Mouse (Mus musculus) neural tube, embryonic 10.5 days (tissue): ENCODE results near the gene Hepacam2.
"Not testable (repeated sequence)": the region's sequence is repeated elsewhere in the genome, so short reads cannot be mapped to it uniquely, and the experiment has no call there.

Experiments used
- DNase-seq: peaks from one replicate; pipeline ENCODE4 v3.0.0-alpha.2; 2017; ENCODE audit warnings: low spot score; ENCODE audit errors: extremely low spot score

Gene Hepacam2

DNA sequence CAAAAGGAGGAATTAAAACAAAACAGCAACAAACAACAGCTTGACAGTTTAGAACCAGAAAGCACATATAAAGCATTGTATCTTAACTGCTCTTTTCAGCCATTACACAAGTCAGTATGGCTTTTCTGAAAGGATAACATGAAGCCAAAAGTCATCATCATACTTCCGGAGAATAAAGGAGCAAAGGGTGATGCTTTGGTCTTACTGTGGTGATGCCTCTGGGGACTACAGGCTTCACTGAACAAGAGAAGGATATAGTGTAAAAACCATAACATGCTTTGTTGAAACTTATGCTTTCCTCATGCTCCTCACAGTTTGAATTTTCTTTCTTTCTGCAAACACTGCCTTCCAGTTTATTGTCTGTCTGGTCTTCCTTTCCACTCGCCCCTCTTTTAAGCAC, 34.5 kb downstream of the Hepacam2 start:
- no peak for DNase-seq

DNA sequence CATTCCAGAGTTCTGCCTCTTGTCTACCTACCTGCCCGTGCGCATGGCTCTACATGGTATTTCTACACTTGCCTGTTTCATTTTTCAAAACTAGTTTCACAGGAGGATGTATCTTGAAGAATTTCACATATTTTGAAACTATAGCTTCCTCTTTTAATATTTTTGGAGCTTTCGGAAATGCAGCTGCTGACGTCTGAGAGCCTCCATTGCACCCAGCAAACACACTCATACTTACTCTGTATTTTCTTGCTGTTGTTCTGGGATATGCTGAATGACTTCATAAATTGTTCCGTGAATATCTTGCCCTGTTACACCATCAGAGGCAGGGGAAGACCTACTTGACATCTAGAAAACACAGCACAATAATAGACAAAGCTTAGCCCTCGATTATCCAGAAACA, 35.1 kb downstream of the Hepacam2 start:
- no peak for DNase-seq

DNA sequence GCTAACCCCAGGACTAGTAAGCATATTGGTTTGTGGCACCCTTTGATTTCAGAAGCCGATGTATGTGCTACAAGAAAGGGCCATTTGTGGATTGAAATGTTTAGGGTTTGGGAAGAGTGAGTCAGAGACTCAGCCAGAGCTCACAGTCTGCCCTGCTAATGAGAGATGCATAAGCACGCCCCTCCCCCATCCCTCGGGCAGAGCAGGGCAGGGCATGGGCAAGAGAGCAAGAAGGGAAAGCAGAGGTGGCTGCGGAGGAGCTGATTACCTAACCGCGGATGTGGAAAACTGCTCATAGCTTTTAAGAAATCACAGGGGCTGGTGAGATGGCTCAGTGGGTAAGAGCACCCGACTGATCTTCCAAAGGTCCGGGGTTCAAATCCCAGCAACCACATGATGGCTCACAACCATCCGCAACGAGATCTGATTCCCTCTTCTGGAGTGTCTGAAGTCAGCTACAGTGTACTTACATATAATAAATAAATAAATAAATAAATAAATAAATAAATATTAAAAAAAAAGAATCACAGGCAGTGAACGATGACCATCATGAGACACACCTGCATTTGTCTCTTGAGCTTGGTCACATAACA, 42.1 kb downstream of the Hepacam2 start:
- no peak for DNase-seq

DNA sequence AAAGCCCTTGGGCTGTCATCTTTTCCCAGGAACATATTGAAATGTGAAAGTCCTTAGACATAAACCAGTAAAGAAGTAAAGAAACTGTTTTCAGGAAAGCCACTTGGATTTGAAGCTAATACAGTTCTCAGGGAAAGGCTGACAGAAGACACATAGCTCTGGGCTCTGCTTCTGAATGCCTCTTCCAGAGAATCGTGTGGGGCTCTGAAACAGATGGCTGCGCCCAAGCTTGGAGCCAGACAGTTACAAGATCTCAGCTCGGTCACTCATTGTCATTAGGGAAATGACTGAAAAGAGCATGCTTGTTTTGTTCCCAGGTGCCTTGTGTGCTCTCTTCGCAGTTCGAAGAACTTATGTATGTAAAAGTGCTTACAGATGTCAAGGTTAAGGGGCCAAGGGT, 43.7 kb downstream of the Hepacam2 start:
- DNase-seq: no peak

DNA sequence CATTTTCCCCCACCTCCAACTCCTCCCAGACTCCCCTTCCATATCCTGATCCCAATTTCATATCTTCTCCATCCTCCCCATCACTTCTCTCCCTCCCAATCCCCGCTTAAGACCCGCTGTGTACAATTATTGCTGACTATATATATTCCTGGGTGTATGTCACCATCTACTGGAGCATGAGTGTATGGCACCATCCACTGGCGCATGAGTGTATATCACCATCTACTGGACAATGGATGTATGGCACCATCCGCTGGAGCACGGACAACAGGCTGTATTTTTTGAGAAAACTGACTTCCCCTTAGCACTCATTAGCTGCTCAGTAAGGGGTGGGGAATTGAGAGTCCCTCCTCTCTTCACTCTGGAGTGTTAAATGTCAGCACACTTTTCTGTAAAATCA, 50.7 kb downstream of the Hepacam2 start:
- DNase-seq: peak; percentile 60

DNA sequence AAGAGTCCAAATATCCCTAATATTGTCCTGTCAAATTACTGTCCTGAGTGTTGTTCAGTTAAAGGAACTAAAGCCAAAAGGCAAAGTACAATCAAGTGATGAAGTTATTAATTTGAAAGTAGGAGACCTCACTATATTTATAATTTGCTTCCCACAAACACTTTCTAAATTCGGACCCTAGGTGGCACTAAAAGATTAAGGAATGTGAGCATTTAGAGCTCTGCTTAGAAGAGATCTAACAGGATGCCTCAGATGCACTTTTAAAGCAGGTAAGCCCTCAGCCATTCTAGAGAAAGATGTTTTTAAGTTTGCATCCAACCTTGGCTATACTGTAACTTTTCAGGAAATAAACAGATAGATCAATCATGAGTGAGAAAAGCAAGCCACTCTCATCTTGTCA, 54.2 kb downstream of the Hepacam2 start:
- DNase-seq: no peak

DNA sequence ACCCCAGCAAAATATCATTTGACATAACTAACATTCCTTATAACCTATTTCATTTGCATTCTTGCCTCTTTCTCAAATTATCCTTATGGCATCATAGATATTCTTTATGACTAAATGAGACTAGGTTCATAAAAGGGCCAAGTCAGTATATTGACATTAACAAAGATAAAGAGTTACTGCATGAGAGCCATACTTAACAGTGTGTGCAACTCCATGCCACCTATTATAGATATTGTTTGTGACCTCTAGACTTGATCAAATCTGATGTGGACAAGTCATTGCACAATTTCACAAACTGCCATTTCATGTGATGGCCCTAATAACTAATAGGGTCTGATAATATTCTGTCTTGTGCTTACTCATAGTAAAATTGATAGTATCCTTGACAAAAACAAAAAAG, 62.0 kb downstream of the Hepacam2 start:
- DNase-seq: no peak

DNA sequence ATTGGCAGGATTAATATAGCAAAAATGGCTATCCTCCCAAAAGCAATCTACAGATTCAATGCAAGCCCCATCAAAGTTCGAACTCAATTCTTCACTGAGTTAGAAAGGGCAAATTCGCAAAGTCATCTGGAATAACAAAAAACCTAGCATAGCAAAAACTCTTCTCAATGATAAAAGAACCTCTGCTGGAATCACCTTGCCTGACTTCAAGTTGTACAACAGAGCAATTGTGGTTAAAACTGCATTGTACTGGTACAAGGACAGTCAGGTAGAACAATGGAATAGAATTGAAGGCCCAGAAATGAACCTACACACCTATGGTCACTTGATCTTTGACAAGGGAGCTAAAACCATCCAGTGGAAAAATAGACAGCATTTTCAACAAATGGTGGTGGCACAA, 67.1 kb downstream of the Hepacam2 start:
- DNase-seq: not testable (repeated sequence)

DNA sequence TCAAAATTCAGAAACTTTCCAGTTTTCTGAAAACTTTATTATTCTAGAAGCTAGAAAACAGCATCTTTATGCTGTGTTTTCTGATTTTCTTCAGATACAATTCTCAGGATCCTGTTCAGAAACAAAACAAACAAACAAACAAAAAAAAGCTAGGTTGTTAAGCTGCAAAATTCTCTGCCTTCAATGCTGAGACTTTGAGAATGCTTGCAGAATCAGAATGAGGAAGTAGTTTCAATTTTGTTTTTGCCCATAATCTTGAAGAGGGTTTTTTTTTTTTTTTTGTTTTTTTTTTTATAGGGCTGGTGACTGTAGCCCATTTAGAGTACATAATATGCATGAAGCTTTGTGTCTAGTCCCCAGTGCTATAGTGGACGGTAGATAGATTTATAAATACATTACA, 71.1 kb downstream of the Hepacam2 start:
- no peak for DNase-seq

DNA sequence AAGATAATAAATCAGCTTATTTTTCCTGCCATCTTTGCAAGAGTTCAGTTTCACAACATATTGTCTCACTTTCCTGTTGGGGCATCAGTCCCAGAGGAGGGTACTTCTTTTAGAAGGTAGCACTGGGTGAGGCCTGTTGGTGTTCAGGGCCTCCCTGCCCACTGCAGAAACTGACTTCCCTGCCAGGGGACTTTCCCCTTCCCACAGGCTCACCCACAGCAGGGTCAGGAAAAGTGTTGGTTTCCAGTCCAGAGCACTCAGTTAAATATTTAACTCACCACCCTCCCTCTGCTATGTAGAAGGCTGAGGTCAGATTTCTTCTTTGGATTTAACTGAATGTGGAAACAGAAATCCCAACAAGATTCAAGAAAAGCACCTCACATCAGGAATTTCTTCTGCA, 72.8 kb downstream of the Hepacam2 start:
- not testable (repeated sequence) for DNase-seq

DNA sequence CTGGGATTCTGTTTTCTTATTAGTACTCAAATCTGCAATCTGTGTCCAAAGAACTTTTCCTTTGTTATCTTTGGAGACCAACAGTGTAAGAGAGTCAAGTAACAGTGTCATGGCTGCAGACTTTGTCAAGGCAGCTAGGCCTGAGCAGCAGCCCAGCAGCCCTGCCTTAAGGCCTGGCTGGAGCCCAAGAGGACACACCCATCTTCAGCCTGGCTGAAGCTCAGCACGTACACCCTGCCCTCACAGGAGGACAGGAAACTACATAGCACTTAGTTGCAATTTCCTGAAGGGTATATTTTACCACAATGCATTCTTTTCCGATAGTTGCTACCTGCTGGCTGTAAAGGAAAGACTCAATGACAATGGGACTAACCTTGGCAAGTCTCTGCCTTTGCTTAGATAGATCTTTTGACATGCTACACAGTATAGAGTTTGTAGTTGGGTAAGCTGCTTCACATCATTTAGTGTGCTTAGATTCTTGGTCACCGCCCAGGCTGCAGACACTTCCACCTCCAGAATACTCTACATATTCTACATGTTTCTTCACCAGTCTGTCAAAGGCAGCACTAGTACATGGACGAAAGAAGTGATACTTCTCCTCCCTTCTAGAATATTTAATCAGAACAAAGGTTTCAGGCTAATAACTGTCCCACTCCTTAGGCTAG, 73.4 kb downstream of the Hepacam2 start:
- DNase-seq: not testable (repeated sequence)
